Mouse (Mus musculus) left cerebral cortex, postnatal 14 days (tissue): ENCODE results near the gene Fam166b. TPM values are rescaled to one million over a fixed set of nuclear protein-coding genes. Genes with fewer than 3 reads are reported as not detected.

Experiments used
- DNase-seq, 2 experiments: peaks; one replicate each; pipeline ENCODE4 v3.0.0; 2021 to 2022; ENCODE audit warnings: low spot score in 2 of 2, mixed read lengths in 1 of 2
- intact Hi-C: fragments of 180-260 bp; cut with DNase I; formaldehyde crosslinking; loops from one replicate; pipeline ENCODE4 v1.15.1; 2025
- total RNA-seq, 2 experiments: library from RNA; stranded (reverse); gene quantifications; 2 replicates each; pipeline ENCODE4 v1.2.3; 2021

Gene Fam166b
- total RNA-seq, 2 experiments from 2014 or later: 0.33 to 0.74 TPM

- intact Hi-C loops: no loop called here
- no peak for DNase-seq
Measured at GRCm38 (mm10) chr4:43415221-43416070, 13.5 kb downstream of the Fam166b start.

- intact Hi-C loops: no loop called here
- DNase-seq: no peak
Measured at GRCm38 (mm10) chr4:43414761-43415160, 14.2 kb downstream of the Fam166b start.

- peak in 1 of 2 experiments; percentile 43 for DNase-seq
- intact Hi-C loops: no loop called here
Measured at GRCm38 (mm10) chr4:43407071-43407920, 21.6 kb downstream of the Fam166b start.

DNA sequence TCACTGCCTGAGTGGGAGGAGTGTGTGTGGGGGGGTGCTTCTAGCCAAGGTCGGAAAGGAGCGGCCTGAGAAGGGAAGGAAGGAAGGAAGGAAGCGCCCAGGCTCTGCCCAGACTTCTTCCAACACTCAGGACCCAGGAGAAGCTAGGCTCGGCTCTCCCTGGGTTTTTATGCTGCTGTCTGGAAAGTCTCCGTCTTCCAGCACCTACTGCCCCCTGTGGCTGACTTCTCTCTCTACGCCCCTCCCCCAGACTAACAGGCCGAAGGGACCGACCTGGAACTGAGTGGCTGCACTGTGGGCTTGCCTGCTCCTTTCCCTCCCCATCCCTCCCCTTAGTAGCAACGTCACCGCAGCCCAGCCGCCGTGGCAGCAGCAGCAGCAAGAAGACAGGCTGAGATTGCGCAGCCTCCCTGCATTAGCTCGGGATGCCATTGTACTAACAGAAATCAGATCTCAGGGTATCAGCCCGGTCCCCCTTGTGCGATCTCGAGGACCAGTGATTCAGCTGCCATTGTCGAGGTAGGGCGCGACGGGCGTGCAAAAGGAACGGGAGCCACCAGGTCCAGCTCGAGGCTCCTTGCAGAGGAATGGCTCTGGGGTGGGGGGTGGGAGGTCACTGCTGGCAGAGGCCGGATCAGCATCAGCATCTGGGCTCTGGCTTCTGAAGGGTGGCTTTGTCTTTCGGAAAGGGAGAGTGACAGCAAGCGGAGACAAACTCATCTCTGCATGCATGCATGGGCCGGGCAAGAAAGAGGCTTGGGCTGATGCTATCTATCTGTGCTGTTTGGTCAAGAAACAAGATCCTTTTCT lies 22.6 kb downstream of the Fam166b start:
- peak; percentile 77 to 81 for DNase-seq
- intact Hi-C loops: no loop called here

DNA sequence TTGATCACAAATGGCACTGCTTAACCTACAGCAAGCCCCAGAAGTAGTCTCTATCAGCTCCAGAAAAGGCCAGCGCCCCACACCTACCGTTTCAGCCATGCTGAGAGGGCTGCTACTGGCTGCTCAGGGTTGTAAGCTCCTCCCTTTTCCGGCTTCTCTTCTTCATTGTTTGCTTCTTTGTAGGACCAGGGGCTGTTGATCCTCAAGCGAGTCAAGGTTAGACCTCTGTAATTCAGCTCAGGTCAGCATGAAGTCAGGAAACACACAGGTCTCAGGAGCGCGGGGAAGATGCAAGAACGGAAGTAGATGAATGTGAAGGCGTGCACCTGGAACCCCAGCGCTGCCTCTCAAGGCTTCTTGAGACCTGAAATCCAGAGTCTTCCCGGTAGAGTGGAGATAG lies 24.2 kb downstream of the Fam166b start:
- intact Hi-C loops: no loop called here

DNA sequence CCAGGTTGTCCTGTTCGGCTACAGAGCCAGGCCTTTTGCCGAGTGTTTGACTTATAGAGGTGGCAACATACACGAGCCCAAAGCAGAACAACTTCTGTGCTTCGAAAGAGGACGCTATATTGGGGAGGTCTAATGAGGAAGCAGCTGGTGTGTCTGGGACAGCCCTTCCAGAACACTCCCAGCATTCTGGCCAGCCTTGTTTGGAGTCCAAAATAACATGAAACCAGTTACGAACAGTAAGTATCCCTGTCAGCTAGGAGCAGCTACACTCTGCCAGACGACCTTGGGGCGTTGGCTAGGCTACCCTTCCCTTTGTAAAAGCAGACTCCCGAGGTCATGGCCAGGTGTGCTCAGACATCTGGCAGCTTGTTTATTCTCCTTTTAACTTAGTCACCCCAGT lies 26.7 kb downstream of the Fam166b start:
- intact Hi-C loops: no loop called here
- no peak for DNase-seq

More for the DNA sequence above, 24.2 kb downstream of the Fam166b start:
- DNase-seq: no peak

DNA sequence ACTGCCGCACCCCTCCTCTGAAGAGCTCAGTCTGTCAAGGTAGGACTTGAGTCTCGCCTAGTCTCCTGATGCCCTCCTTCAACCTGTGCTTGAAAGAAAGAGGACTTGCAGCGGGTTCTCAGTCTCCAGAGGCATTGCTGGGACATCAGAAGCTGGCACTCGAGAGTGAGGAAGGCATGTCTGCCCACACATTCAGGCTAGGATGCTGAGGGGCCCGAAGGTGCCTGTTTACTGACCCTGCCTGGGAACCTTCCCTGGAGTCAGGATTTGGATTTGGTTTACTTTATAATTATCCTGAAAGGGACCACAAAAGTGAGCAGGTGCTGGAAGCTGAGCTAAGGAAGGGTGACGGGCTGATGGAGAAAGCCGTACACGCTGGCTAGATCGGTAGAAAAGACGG lies 27.4 kb downstream of the Fam166b start:
- DNase-seq: no peak
- intact Hi-C loops: no loop called here

- intact Hi-C loops: no loop called here
- DNase-seq: no peak
Measured at GRCm38 (mm10) chr4:43400976-43401375, 28.0 kb downstream of the Fam166b start.

DNA sequence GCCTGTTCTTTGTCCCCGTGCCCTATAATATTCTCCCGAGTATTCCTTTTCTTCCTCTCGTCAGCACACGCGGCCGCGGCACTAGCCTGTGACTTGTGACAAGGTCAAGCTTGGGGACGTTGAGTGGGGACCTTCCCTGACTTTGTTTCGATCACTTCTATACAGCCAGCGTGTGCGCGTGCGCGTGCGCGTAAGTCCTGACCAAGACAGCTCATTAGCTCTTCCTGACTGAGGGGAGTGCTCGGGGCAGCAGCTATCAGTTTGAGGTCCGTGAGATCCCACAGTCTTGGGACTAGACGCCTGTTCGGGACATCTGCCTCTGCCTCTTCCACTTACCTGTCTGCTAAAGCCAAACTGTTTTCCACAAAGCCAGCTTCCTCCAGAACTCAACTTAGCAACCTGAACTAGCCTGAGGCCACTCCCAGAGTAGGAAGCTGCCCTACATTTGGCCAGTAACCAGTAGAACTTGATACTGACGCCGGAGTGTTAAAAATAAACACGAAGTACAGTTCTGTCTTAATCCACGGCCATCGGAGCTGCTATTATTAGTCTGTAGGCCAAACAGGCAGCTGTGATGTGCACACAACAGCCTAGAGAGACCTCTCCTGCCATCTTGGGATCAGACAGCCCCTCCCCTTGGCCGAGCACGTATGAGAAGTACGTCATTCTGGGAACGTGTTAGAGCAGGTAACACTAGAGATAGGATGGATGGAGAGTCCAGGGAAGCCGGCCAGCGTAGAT lies 29.4 kb downstream of the Fam166b start:
- intact Hi-C loops: no loop called here
- no peak for DNase-seq

DNA sequence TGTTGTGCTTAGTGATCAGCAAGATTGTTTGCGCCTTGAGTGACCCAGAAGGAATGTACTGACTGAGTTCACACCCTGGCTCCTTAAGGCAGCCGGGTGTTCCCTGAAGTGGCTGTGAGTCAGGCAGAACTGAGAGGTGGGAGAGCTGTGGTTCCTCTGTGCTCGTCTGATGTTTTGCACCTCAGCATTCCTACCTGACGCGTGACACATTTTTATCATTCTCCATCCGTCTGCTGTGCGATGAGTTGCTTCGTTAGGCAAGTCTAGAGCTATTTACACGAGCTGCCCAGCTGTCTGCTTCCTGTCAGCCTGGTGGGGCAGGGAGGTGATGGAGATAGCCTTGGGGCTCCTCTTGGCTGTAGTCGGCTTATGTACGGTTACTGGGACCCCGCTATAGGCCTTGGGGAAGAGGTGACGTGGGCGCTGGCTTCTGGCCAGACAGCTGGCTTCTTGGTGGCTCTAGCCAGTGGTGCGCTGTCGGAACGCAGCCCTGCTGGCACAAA lies 30.1 kb downstream of the Fam166b start:
- peak; percentile 61 for DNase-seq

DNA sequence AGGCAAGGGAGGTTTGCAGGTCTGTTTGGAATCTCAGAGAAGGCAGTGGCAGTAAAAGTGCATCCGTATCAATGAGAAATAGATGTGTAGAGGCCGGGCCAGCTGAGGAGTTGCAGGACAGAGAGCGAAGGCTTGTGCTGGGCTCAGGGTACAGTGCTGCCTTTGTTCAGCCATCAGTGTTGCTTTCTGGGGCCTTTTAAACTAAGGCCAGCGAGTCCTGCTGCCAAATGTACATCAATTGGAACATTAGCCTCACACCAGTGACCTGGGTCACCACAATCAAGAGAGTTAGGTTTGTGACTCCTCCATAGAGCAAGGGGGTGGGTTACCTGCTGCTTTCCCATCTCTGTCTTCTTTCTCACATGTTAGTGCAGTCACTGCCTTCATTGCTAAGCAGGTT lies 30.9 kb downstream of the Fam166b start:
- no peak for DNase-seq
- intact Hi-C loops: no loop called here

More for the DNA sequence above, 30.1 kb downstream of the Fam166b start:
- intact Hi-C loops: no loop called here

DNA sequence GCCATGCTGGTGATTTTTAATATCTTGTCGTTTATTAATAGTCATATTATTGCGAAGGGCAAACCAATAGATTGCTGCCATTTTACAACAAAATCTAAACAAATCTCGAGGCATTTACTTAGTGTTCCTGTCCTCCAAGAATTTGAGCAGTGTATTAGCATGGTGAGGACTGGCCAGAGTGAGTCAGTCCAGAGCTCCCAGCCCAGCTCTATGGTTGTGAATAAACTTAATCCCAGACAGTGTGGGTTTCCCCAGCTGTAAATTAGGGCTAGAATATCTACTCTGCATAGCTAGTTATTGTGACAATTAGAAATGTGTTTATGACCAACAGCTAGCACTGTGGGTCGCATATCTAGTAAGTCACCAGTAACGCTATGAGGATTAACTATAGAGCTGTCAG lies 32.6 kb downstream of the Fam166b start:
- intact Hi-C loops: no loop called here
- no peak for DNase-seq

DNA sequence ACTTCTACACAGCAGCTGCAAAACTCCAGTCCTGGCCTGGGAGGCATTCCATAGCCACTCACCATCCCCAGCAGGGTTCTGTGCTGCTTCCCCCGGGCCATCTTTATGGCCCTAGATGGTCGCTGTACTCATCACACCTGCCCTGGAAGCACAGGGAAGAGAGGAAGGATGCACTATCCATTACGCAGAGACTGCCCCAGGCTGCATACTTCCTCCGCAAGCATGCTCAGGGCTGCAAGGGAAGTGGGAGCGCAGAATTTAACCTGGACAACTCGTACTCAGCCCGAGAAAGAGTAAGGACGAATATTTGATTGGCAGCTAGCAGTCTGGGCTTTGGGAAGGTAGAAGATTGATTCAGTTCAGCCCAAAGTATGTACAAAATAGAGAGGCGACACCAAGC lies 33.1 kb downstream of the Fam166b start:
- no peak for DNase-seq
- intact Hi-C loops: no loop called here

DNA sequence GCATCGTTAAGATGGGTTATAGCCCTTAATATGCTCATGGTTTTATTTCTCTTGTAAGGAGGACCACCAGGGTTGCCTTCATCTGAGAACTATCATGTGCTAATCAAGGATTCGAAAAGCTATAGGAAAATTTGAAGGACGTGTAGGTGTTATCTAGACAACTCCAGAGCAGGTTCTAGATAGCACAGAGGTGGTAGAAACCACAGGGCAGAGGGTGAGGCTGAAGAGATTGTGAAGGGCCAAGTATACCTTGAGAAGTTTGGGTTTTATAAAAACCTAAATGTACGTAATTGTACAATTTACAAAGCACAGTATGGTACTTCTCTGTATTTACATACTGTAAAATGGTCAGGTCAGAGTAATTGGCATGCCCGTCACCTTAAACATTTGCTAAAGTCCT lies 33.8 kb downstream of the Fam166b start:
- intact Hi-C loops: no loop called here
- no peak for DNase-seq

- DNase-seq: peak; percentile 22 to 44
- intact Hi-C loops: no loop called here
Measured at GRCm38 (mm10) chr4:43394345-43394891, 34.5 kb downstream of the Fam166b start.

GRCm38 (mm10) chr4:43391521-43392050 lies 37.3 kb downstream of the Fam166b start:
- DNase-seq: no peak
- intact Hi-C loops: no loop called here

DNA sequence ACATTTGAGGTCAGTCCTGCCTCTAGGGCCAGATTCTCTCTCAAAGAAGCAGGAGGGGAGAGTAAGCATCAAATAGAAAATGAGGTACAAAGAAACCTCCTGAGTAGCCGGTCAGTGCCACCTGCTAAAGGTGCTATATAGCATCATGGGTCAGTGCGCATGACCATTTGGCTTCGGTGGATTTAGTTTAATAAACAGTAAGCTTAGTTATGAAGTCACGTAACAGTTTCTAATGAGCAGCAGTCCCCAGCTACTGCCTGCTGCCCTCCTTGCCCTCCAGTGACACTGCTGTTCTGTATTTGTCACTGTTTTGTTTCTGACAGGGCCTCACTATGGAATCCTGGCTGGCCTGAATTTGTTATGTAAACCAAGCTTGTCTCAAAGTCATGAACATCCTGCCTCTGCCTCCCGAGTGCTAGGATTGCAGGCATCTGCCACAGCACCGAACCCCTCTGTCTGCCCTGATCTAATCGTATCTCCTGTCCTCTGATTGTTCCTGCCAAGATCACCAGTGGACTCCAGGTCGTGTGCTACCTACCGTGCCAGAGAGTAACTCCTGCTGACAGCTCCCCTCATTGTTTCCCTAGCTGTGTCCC lies 39.0 kb downstream of the Fam166b start:
- intact Hi-C loops: loop anchor here (10.0 kb wide), 1 partner anchor 335 kb away; the partner anchor contains the start of gene Unc13b
- no peak for DNase-seq

GRCm38 (mm10) chr4:43389390-43389789 lies 39.5 kb downstream of the Fam166b start:
- intact Hi-C loops: loop anchor here (10.0 kb wide), 1 partner anchor 335 kb away; the partner anchor contains the start of gene Unc13b
- no peak for DNase-seq
